Mouse (Mus musculus): ENCODE results near the gene Wwox.

DNA sequence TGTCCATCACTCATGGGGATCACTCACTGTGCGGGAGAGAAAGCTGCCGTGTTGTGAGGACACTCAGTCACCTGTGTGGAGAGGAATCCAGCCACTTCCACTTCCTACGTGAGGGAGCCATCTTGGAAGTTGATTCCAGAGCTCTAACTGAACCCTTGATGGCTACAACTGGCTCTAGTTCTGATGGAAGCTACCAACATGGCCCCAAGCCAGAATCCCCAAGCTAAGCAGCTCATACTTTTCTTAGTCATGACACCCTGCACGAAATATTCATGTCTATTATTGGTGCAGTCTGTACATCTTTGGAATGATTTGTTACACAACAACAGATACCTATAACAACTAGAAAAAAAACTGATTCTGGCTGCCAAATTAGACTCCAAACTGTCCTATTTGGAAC lies 523.8 kb downstream of the Wwox start:
- TF ChIP-seq GATA1 (IDR thresholded peaks at IDR 0.05; ENCODE audit: borderline replicate concordance, low read length) (no peak), FLI1 (IDR thresholded peaks at IDR 0.05; ENCODE audit: low read length) (no peak)

Measured in megakaryocyte, embryonic 14.5 days (primary cell).